Mouse (Mus musculus) testis, adult 10 weeks (tissue): ENCODE measurements around the gene Repin1. TPM values are rescaled to one million over a fixed set of nuclear protein-coding genes. Genes with fewer than 3 reads are reported as not detected.

Experiments used
- polyA plus RNA-seq: library from polyadenylated mRNA; stranded (reverse); fragments of 350-450 nt; fragmentation: Illumina TruSeq; extraction: RNeasy Lipid Tissue Mini Kit (QIAGEN cat#74804); gene quantifications from one replicate; pipeline ENCODE4 v1.2.3, GENCODE M21; 2014; ENCODE audit warnings: low read depth, low replicate concordance

Gene Repin1
- 3.5 TPM for polyA plus RNA-seq

DNA sequence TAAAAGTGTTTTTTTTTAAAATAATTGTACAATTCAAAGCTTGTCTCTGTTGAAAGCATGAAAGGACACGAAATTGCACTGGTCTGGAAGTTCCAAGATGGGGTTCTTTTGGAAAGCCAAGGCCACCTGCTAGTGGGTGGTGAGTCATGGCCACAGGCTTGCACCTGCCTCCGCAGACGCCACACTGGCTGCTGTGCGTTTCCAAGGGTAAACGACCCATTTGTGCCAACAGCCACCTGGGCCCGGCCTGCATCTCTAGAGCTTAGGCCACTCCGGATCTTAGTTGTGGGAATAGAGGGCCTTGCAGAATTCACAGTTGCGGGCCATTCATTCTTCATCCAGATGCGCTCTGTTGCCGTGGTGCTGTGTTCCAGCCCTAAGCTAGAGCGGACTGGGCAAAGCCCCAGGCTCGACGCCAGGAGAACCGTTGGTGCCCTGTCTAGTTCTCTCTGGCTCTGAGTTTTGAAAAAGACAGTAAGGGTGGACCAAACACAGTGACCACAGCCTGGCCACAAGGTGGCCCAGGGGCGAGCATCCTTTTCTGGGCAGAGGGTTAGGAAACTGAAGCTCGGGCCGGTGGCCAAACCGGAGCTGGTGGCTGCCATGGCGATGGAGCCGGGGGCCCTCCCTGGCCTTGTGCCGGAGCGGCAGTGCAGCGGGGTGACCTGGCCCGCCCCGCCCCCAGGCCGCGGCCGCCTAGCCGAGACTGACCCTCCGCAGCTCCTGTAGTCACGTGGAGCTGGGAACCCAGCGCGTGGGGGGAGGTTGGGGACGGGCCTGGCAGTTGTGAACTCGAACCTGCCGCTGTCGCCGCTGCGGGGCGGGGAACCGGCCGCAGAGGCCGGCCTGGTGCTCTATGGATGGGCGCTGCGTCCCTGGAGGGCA lies at the start of gene Repin1, which contains the start of gene Gm44965:
Gene Repin1 (plus strand): TSS at position 726 of the 885 bp plus-strand sequence.
Gene Gm44965 (plus strand): TSS at position 784 of the 885 bp plus-strand sequence.

DNA sequence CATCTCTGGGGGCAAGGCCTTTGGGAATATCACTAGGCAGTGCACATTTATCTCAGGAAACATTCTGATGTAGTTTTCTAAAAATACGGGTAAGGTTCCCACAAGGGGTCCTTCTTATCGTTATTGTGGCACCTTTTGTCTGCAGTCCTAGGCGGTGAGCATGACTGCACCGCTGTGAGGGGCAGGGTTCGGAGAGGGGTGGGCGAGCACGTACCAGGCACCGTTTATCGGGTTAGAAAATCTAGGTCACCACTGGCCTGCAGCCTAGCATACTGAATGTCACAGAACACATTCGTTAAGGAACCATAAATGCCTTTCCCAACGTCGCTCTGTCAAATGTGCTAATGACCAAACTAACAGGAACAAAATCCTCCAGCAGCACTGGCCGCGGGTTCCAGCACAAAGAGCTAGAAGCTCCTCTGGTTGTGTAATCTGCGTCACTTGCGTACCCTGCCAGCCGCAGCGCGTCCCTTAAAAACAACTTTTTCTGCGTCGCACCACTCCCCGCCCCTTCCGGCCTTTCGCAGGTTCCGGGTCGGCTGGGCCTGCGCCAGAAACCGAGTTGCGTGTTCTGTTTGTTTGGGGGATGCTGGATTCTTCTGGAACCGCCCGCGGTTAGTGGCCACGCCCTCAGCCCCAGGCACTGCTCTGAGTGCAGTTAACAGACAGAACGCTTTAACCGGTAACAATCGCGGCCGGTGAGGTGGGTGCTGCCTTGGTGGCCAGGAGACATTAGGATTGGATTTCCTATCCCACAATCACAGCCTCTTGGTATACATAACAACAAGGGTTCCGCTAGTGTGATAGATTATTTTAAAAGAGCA lies 39.2 kb upstream of the Repin1 start, which contains the start of gene Lrrc61:
Gene Lrrc61 (plus strand): TSS at position 517 of the 824 bp plus-strand sequence.

DNA sequence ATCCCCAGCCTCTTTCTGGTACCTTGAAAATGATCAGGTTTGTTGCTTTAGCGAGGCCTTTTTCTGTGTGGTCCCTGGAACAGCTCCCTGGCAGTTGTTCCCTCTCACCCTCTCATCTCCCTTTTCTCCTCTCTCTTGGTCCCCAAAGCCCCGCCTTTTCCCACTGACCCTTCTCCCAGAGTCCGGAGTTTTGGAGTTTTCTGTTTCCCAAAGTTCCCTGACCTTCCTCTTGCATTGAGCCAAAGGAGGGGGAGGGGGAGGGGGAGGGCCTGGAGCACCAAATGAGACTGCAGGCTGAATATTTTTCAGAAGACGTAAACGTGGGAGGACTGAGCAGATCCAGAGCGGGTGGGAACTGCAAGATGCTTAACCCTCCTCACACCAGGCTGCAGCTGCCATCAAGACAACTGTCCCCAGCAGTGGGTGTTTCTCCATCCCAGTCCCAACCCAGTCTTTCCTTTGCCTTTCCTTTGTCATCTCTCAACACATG lies 21.1 kb upstream of the Repin1 start, which contains the start of gene Rarres2:
Gene Rarres2 (minus strand): TSS at position 218 of the 490 bp plus-strand sequence.

DNA sequence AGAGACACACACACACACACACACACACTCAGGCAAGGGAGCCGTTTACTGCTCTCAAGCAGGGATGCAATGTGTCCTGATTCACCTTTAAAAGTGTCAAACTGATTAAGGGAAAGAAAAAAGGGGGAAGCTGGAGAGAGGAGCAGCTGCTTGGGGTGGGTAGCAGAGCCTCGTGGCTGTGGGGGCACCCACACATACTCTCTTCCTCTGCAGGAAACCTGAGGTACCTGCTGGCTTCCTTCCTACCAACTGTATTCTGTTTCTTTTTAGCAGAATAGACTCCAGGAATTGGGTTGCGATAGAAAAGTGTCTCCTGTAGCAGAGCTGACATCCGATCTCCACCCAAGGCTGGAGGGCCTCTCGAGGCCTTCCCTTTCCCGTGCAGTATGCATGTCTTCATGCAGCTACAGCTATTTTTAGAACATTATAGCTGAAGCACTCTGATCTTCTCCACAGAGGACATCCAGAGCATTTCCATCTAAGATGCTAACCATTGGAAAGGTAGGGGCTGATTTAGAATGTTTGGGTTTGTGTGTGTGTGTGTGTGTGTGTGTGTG lies 4.4 kb upstream of the Repin1 start, which contains the start of gene Gm45021:
Gene Gm45021 (plus strand): TSS at position 417 of the 557 bp plus-strand sequence.

DNA sequence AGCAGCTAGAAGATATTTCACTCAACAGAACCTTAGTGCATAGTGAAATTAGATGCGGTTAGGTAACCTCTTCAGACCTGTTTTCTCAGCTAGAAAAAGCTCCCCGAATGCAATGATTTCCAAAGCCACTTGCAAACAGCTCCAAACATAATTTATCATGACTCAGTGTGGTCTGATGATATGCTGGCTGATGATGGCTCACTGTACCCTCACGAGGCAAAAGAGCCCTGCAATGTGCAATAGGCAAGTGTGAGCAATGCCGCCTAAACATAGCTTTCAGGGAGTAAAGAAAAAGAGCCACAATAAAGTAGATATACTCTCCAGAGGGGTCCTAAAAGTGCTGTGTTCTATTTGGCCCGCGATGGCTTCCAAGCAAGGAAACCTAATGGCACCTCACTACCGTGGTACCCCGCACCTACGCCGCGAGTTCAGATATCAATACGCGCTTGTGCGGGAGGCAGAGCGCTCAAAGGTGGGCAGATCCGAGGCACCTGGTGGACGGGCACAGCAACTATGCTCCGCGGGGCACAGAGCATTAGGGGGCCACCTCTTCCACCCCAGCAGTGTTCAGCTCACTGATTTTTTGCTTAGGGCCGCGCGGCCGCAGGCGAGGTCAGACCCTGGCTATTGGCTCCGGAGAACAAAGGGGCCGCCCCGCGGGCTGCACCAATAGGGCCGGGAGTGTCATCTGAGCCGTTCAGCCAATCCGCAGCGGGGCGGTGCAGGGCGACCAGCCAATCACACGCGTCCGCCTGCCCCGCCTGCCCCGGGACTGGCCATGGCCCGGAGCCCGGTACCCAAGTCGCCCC lies 7.8 kb downstream of the Repin1 start, which contains the start of gene Zfp775:
Gene Zfp775 (plus strand): TSS at position 793 of the 809 bp plus-strand sequence.

DNA sequence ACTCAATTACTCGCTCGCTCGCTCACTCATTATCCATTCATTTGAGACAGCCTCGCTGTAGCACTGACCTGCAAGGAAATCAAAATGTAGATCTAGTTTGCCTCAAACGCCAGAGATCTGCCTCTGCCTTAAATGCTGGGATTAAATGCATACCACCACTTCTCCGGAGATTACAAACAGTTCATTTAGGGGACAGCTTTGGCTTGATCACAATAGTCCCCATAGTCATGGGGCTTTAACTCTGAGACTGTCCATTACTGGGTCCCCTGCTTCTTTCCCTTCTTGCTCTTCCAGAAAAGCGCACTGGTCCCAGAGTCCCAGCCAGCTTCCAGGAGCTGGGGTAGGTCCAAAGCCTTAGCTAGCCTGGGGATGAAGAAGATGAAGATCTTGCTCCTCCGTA lies 32.8 kb downstream of the Repin1 start, which contains the start of gene AI854703:
Gene AI854703 (plus strand): TSS at position 301 of the 400 bp plus-strand sequence.

DNA sequence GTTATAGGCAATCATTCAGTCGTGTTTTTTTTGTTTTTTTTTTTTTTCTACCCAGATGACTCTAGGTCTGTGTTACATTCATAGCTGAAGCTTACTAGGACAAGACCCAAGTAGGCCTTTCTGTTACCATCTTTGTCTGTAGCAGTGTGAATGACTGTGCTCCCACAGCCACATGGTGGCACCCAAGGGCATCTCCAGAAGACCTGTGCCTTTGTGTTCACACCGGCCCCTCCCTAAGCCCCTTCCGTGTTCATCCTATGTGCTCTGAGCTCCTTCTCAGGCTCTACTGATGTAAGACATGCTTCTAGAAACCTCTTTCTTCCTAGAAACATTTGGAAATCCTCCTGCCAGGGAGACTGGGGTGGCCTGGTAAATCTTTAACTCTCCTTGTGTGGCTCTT lies 53.3 kb downstream of the Repin1 start, which contains the start of gene Gimap8:
Gene Gimap8 (plus strand): TSS at position 240 of the 400 bp plus-strand sequence.

Other genes with a start within 250 kb of the Repin1 start
- gene Krba1, start 198.3 kb upstream of the Repin1 start, polyA plus RNA-seq, result 9.1 TPM
- gene Zfp467, start 148.1 kb upstream of the Repin1 start, polyA plus RNA-seq, result 0.83 TPM
- not detected for gene Sspo, start 145.7 kb upstream of the Repin1 start, polyA plus RNA-seq
- 9.1 TPM for gene Atp6v0e2, start 56.3 kb upstream of the Repin1 start, polyA plus RNA-seq
- gene Lrrc61, start 39.1 kb upstream of the Repin1 start, polyA plus RNA-seq, result 16.8 TPM
- gene Rarres2, start 21.1 kb upstream of the Repin1 start, polyA plus RNA-seq, result 2.2 TPM
- not detected for gene Gm45021, start 4.3 kb upstream of the Repin1 start, polyA plus RNA-seq
- gene Gm44965, start 58 bp downstream of the Repin1 start, polyA plus RNA-seq, result not detected
- 0.14 TPM for gene Zfp775, start 8.2 kb downstream of the Repin1 start, polyA plus RNA-seq
- gene AI854703, start 32.9 kb downstream of the Repin1 start, polyA plus RNA-seq, result 0.06 TPM
- 0.24 TPM for gene Gimap8, start 53.4 kb downstream of the Repin1 start, polyA plus RNA-seq
- gene Gimap9, start 82.2 kb downstream of the Repin1 start, polyA plus RNA-seq, result 0.50 TPM
- gene Gimap4, start 90.7 kb downstream of the Repin1 start, polyA plus RNA-seq, result 2.3 TPM
- gene Gimap6, start 114.3 kb downstream of the Repin1 start, polyA plus RNA-seq, result 1.6 TPM
- gene Gm28053, start 124.7 kb downstream of the Repin1 start, polyA plus RNA-seq, result not detected
- not detected for gene Gimap7, start 124.7 kb downstream of the Repin1 start, polyA plus RNA-seq
- gene Gimap1, start 145.2 kb downstream of the Repin1 start, polyA plus RNA-seq, result not detected
- 0.28 TPM for gene Gimap5, start 152.3 kb downstream of the Repin1 start, polyA plus RNA-seq
- 0.25 TPM for gene Gimap3, start 177.0 kb downstream of the Repin1 start, polyA plus RNA-seq
- 14.7 TPM for gene Tmem176a, start 247.0 kb downstream of the Repin1 start, polyA plus RNA-seq
- gene Tmem176b, start 247.6 kb downstream of the Repin1 start, polyA plus RNA-seq, result 7.9 TPM